Mouse (Mus musculus) CH12.LX (cell line): ENCODE data around the gene Shank1. TPM values are rescaled to one million over a fixed set of nuclear protein-coding genes. Genes with fewer than 3 reads are reported as not detected.

Experiments used
- DNase-seq: peaks from one replicate; pipeline ENCODE4 v3.0.0-alpha.2; 2013; ENCODE audit errors: extremely low read depth
- H3K27ac ChIP-seq: 2 replicates; pipeline ENCODE4 v1.5.1; 2012; ENCODE audit warnings: low read depth, mild to moderate bottlenecking, control low read depth, moderate library complexity; ENCODE audit not compliant: insufficient read depth
- H3K27me3 ChIP-seq: replicated peaks from 2 replicates; pipeline ENCODE3; 2012; ENCODE audit warnings: inconsistent platforms
- H3K36me3 ChIP-seq, 2 experiments: replicated peaks in 1 of 2; 2 replicates each; pipeline versions ENCODE3 to v1.6.1; 2012; ENCODE audit warnings: inconsistent platforms in 1 of 2, low read length in 1 of 2, mild to moderate bottlenecking in 1 of 2, mixed read lengths in 1 of 2, moderate library complexity in 1 of 2; ENCODE audit not compliant: control insufficient read depth in 1 of 2, insufficient read depth in 1 of 2
- H3K4me1 ChIP-seq, 2 experiments: 2 replicates each; pipeline ENCODE4 v1.6.1; 2012; ENCODE audit warnings: inconsistent platforms in 1 of 2, moderate library complexity in 1 of 2; ENCODE audit not compliant: insufficient read depth in 2 of 2, control insufficient read depth in 1 of 2
- H3K4me2 ChIP-seq: 2 replicates; pipeline ENCODE4 v1.6.1; 2012; ENCODE audit warnings: low read depth, mild to moderate bottlenecking, control low read depth; ENCODE audit not compliant: poor library complexity, insufficient read depth, severe bottlenecking
- H3K4me3 ChIP-seq, 3 experiments: fragments of 150-350 bp in 1 of 3; sonication (generic) in 1 of 3; replicated peaks in 1 of 3; 2 replicates each; pipeline versions ENCODE3 to v1.5.1; 2011 to 2012; ENCODE audit warnings: low read depth in 2 of 3, low read length in 2 of 3, mild to moderate bottlenecking in 2 of 3, moderate library complexity in 2 of 3, control low read depth in 1 of 3, improper control_type of control experiment in 1 of 3, inconsistent platforms in 1 of 3, mixed read lengths in 1 of 3; ENCODE audit not compliant: poor library complexity in 1 of 3
- H3K79me2 ChIP-seq: replicated peaks from 2 replicates; pipeline ENCODE4 v1.6.1; 2012; ENCODE audit warnings: mild to moderate bottlenecking, moderate library complexity; ENCODE audit not compliant: control insufficient read depth, poor library complexity, insufficient read depth, severe bottlenecking; ENCODE audit errors: extremely low read depth
- H3K9ac ChIP-seq: 2 replicates; pipeline ENCODE4 v1.6.1; 2012; ENCODE audit warnings: low read depth, mild to moderate bottlenecking, control low read depth, moderate library complexity; ENCODE audit not compliant: insufficient read depth
- H3K9me3 ChIP-seq: replicated peaks from 2 replicates; pipeline ENCODE3; 2012; ENCODE audit warnings: low read length, inconsistent platforms, mixed read lengths
- CHD1 ChIP-seq: IDR thresholded peaks from 2 replicates; pipeline ENCODE4 v1.6.1; 2012; ENCODE audit warnings: low read depth, low read length, improper control_type of control experiment, inconsistent platforms
- CHD2 ChIP-seq: IDR thresholded peaks from 2 replicates; pipeline ENCODE4 v1.6.1; 2011; ENCODE audit warnings: low read length, improper control_type of control experiment
- CTCF ChIP-seq, 2 experiments: IDR thresholded peaks in 1 of 2; conservative IDR thresholded peaks in 1 of 2; 2 replicates each; pipeline ENCODE4 v1.5.1; 2011 to 2012; ENCODE audit warnings: low read depth in 2 of 2, low read length in 2 of 2, improper control_type of control experiment in 1 of 2, inconsistent platforms in 1 of 2, mild to moderate bottlenecking in 1 of 2, moderate library complexity in 1 of 2
- EP300 ChIP-seq: IDR thresholded peaks from 2 replicates; pipeline ENCODE4 v1.6.1; 2011; ENCODE audit warnings: low read length, improper control_type of control experiment
- ETS1 ChIP-seq: conservative IDR thresholded peaks from 2 replicates; pipeline ENCODE4 v1.6.1; 2012; ENCODE audit warnings: low read depth, mild to moderate bottlenecking, inconsistent platforms, low read length, improper control_type of control experiment, moderate library complexity
- GABPA ChIP-seq: IDR thresholded peaks from 2 replicates; pipeline ENCODE4 v1.6.1; 2012; ENCODE audit warnings: low read depth, low read length, improper control_type of control experiment, inconsistent platforms; ENCODE audit not compliant: insufficient replicate concordance
- HCFC1 ChIP-seq: IDR thresholded peaks from 2 replicates; pipeline ENCODE4 v1.6.1; 2012; ENCODE audit warnings: low read depth, mild to moderate bottlenecking, inconsistent platforms, low read length, improper control_type of control experiment
- IRF4 ChIP-seq: IDR thresholded peaks from 2 replicates; pipeline ENCODE4 v1.6.1; 2014; ENCODE audit warnings: low read depth, mild to moderate bottlenecking, inconsistent platforms, low read length, improper control_type of control experiment
- JUN ChIP-seq: IDR thresholded peaks from 2 replicates; pipeline ENCODE4 v1.6.1; 2011; ENCODE audit warnings: low read depth, mild to moderate bottlenecking, low read length, improper control_type of control experiment, moderate library complexity; ENCODE audit not compliant: insufficient read depth
- JUND ChIP-seq: conservative IDR thresholded peaks from 2 replicates; pipeline ENCODE4 v1.6.1; 2011; ENCODE audit warnings: low read depth, low read length, improper control_type of control experiment
- MEF2A ChIP-seq: IDR thresholded peaks from 2 replicates; pipeline ENCODE4 v1.6.1; 2014; ENCODE audit warnings: low read depth, mild to moderate bottlenecking, inconsistent platforms, low read length, improper control_type of control experiment, borderline replicate concordance
- MXI1 ChIP-seq: IDR thresholded peaks from 2 replicates; pipeline ENCODE4 v1.6.1; 2011; ENCODE audit warnings: mild to moderate bottlenecking, low read depth, low read length, improper control_type of control experiment
- MYC ChIP-seq: IDR thresholded peaks from 2 replicates; pipeline ENCODE4 v1.6.1; 2011; ENCODE audit warnings: low read depth, mild to moderate bottlenecking, improper control_type of control experiment, low read length
- PAX5 ChIP-seq: IDR thresholded peaks from 2 replicates; pipeline ENCODE4 v1.6.1; 2012; ENCODE audit warnings: low read length, inconsistent platforms, mixed read lengths
- POLR2AphosphoS2 ChIP-seq: IDR thresholded peaks from 2 replicates; pipeline ENCODE4 v1.6.1; 2011; ENCODE audit warnings: low read depth, low read length, improper control_type of control experiment
- TBP ChIP-seq: conservative IDR thresholded peaks from 2 replicates; pipeline ENCODE4 v1.6.1; 2011; ENCODE audit warnings: low read depth, low read length, improper control_type of control experiment
- UBTF ChIP-seq: IDR thresholded peaks from 2 replicates; pipeline ENCODE4 v1.6.1; 2012; ENCODE audit warnings: low read depth, mild to moderate bottlenecking, inconsistent platforms, low read length, improper control_type of control experiment, moderate library complexity
- USF1 ChIP-seq: IDR thresholded peaks from 2 replicates; pipeline ENCODE4 v1.6.1; 2014; ENCODE audit warnings: low read depth, mild to moderate bottlenecking, inconsistent platforms, low read length, improper control_type of control experiment
- ZC3H11A ChIP-seq: IDR thresholded peaks from 2 replicates; pipeline ENCODE4 v1.6.1; 2012; ENCODE audit warnings: low read depth, mild to moderate bottlenecking, inconsistent platforms, low read length, improper control_type of control experiment
- ZMIZ1 ChIP-seq: IDR thresholded peaks from 2 replicates; pipeline ENCODE4 v1.6.1; 2012; ENCODE audit warnings: low read depth, mild to moderate bottlenecking, inconsistent platforms, low read length, improper control_type of control experiment
- ZNF384 ChIP-seq: IDR thresholded peaks from 2 replicates; pipeline ENCODE4 v1.6.1; 2012; ENCODE audit warnings: low read depth, low read length, improper control_type of control experiment, inconsistent platforms
- dilution Hi-C: fragments of 300-500 bp; cut with MboI; formaldehyde crosslinking; loops from 2 replicates; pipeline ENCODE4 v1.14.3; 2020; ENCODE audit warnings: low sequenced_read_pairs; ENCODE audit not compliant: extremely low pct_unique_long_range_greater_than_20kb, extremely low pct_ligation_motif_present
- in situ Hi-C: fragments of 300-500 bp; cut with MboI; formaldehyde crosslinking; loops from 3 replicates; pipeline ENCODE4 v1.14.3; 2019; ENCODE audit warnings: low sequenced_read_pairs, low pct_ligation_motif_present, low pct_unique_long_range_greater_than_20kb, mixed read lengths
- polyA plus RNA-seq: library from polyadenylated mRNA; unstranded; fragments of >175 nt; gene quantifications from 2 replicates; pipeline ENCODE4 v1.2.1, GENCODE M21; 2012; ENCODE audit warnings: low read depth; ENCODE audit not compliant: insufficient read length
- total RNA-seq, 2 experiments: library from RNA; depleted of rRNA; stranded (reverse); fragments of 300-350 nt in 1 of 2; fragments of >200 nt in 1 of 2; gene quantifications; 2 replicates each; pipeline ENCODE4 v1.2.3; 2012 to 2014

The Shank1 gene
- total RNA-seq (2012; rRNA removed) (under 0.01 and 0.04 TPM in 2 replicates), total RNA-seq (2014; rRNA removed) (not detected in 2 replicates), polyA plus RNA-seq (0.07 and 0.12 TPM in 2 replicates)

DNA sequence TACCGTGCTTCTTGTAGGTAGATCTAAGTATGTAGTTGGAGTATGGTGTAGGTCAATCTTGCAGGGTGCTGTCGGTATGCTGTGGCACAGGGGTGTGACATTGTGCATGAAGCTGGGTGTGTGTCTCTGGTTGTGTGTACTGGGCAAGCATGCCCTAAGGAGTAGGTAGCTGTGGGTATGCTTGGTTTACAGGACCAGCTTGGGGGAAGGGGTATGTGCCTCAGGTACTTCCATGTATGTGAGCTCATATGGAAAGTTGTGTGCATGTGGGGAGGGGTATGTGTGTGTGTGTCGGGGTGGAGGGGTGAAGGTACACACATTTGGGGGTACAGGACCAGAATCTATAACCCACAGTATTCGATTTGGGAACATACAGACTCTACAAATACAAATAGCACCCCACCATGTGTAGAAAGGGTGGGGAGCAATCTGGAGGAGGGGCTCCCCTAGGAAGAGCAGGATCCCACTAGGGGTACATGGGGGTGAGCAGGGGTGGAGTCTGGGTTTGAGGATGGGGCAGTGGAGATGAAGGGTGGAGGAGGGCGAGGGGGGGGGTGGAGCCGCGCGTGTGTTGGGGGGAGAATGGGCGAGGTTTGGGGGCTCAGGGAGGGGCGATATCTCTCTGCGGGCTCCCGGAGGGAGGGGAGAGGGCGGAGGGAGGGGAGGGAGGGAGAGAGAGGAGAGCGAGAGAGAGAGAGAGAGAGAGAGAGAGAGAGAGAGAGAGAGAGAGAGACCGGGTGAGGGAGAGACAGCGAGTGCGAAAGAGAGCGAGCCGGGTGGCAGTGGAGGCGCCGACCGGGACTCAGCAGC, at the start of gene Shank1:
Gene Shank1, plus strand, starts transcription at position 779 of the 810 bp plus-strand sequence.
- dilution Hi-C loops, result no loop called here
- no peak within 1 kb of the TSS for H3K9ac ChIP-seq
- H3K27me3 ChIP-seq, result peaks cover 75% of the 10 kb centered on the region

DNA sequence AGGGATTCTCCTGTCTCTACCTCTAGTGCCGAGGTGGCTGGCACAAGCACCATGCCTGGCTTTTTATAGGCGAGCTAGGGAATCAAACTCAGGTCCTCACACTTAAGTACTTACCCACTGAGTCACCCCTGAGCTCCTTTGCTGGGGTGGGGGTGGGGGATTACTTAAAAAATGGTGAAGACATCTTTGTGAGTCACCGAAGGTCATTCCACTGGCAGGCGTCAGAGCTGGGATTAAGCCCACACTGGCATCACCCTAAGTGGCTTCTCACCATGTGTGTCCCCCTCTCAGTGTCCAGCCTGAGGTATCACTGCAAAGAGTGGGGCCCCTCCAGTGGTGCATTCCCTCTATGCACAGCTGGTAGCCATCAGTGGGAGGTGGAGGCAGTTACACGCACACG, 49.6 kb upstream of the Shank1 start:
- Histone ChIP-seq H3K9ac (no peak overlapping the region), H3K27me3 (peaks cover 18% of the 10 kb centered on the region), H3K4me1 (peaks cover 0 to 9% of the 10 kb centered on the region in 2 experiments; a peak in 2 of 4 replicates), H3K79me2 (no peaks in the 10 kb centered on the region), H3K4me2 (no peak overlapping the region)
- dilution Hi-C loops, result no loop called here
- TF ChIP-seq EP300 (no peak), TBP (no peak), CTCF (conservative IDR thresholded peaks at IDR 0.05 in 1 of 2, IDR thresholded peaks at IDR 0.05 in 1 of 2; ENCODE audit: low read depth in 2 of 2, low read length in 2 of 2) (no peak), JUND (no peak)
- TF ChIP-seq, all 38 proteins: peak for 0
- DNase-seq, result no peak
- H3K9me3 ChIP-seq, result no peaks in the 10 kb centered on the region
- in situ Hi-C loops, result loop anchor here (5.0 to 10.0 kb wide), 3 partner anchors 87 to 384 kb away; partner anchors contain the start of genes Emc10 and Fam71e1
- no peaks in the 10 kb centered on the region for H3K36me3 ChIP-seq
- no peak overlapping the region for H3K27ac ChIP-seq
- no peak overlapping the region for H3K4me3 ChIP-seq

More for the DNA sequence above, at the start of gene Shank1:
- Histone ChIP-seq H3K9me3 (no peaks in the 10 kb centered on the region), H3K4me1 (peaks cover 21 to 42% of the 10 kb centered on the region in 2 experiments), H3K36me3 (no peaks in the 10 kb centered on the region), H3K4me2 (peak within 1 kb of the TSS; percentile 22), H3K79me2 (no peaks in the 10 kb centered on the region), H3K27ac (no peak within 1 kb of the TSS), H3K4me3 (peak within 1 kb of the TSS in 1 of 3 experiments; percentile 17)
- in situ Hi-C loops, result no loop called here
- TF ChIP-seq ZMIZ1 (no peak), CHD1 (no peak), JUN (no peak), ZC3H11A (no peak)
- no peak for DNase-seq

DNA sequence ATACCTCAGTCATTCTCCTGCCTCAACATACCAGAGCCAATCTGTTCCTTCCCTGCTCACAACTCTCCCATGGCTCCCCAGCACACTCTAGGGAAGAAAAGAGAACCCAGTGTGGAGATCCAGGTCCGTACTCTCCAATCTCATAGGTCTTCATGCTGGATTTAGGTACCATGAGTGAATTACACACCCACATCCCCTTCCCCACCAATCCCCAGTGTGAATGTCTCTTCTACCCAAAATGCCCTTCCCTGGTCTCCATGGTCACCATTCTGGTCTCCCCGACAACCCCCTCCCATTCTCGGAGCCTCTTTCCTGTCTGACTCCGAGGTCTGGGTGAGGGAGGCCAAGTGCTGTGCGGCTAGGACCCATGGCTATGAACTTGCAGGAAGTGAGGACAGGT, 48.9 kb upstream of the Shank1 start, which contains the start of gene Gm15517:
Gene Gm15517, plus strand, starts transcription at position 301 of the 400 bp plus-strand sequence.
- no peak within 1 kb of the TSS for H3K27ac ChIP-seq
- dilution Hi-C loops, result no loop called here
- H3K9ac ChIP-seq, result no peak within 1 kb of the TSS
- H3K4me3 ChIP-seq, result no peak within 1 kb of the TSS
- TF ChIP-seq UBTF, result no peak
- TF ChIP-seq MYC, result no peak
- no peak for TF ChIP-seq MEF2A
- TF ChIP-seq ZNF384, result no peak
- no peak for TF ChIP-seq EP300
- TF ChIP-seq MXI1, result no peak
- TF ChIP-seq GABPA, result no peak
- no peak for TF ChIP-seq ZC3H11A
- no peak for TF ChIP-seq ETS1
- TF ChIP-seq POLR2AphosphoS2, result no peak
- no peak for TF ChIP-seq CHD2
- no peak for TF ChIP-seq CHD1
- no peak for TF ChIP-seq TBP
- no peak for TF ChIP-seq HCFC1
- TF ChIP-seq IRF4, result no peak
- TF ChIP-seq JUN, result no peak
- TF ChIP-seq PAX5, result no peak
- TF ChIP-seq USF1, result no peak
- TF ChIP-seq, all 38 proteins: peak for 0
- Histone ChIP-seq H3K36me3 (no peaks in the 10 kb centered on the region), H3K4me1 (peaks cover 0 to 5% of the 10 kb centered on the region in 2 experiments; a peak in 2 of 4 replicates), H3K9me3 (no peaks in the 10 kb centered on the region), H3K4me2 (no peak within 1 kb of the TSS), H3K79me2 (no peaks in the 10 kb centered on the region), H3K27me3 (peaks cover 21% of the 10 kb centered on the region)
- DNase-seq, result no peak
- in situ Hi-C loops, result loop anchor here (5.0 to 10.0 kb wide), 3 partner anchors 86 to 384 kb away; partner anchors contain the start of genes Emc10 and Fam71e1
